Mouse (Mus musculus) heart, postnatal 0 days (tissue): Measurements from ENCODE around the gene Atxn1.
A peak's percentile ranks its signal among the peaks of the same experiment; 100 is the strongest.

Experiments used
- CTCF ChIP-seq: IDR thresholded peaks from 2 replicates; pipeline ENCODE4 v1.5.1; 2016; ENCODE audit warnings: antibody characterized with exemption, control low read depth, low read depth
- EP300 ChIP-seq: IDR thresholded peaks from 2 replicates; pipeline ENCODE4 v1.6.1; 2016; ENCODE audit warnings: antibody characterized with exemption, low read depth

- TF ChIP-seq CTCF (peak; percentile 24; the same call in 1 of the 2 replicates), EP300 (no peak)
Measured at GRCm38 (mm10) chr13:45693953-45694352, 270.9 kb downstream of the Atxn1 start.
